Mouse (Mus musculus): ENCODE measurements around the gene Rftn1.

The Rftn1 gene

GRCm38 (mm10) chr17:50201828-50202445 is 11.5 kb upstream of the Rftn1 start:
- DNase-seq (ENCODE audit: low read depth, low spot score) = peak; percentile 40

- DNase-seq (ENCODE audit: low read depth, low spot score) = no peak
Observed at GRCm38 (mm10) chr17:50199075-50199850, 8.8 kb upstream of the Rftn1 start.

DNA sequence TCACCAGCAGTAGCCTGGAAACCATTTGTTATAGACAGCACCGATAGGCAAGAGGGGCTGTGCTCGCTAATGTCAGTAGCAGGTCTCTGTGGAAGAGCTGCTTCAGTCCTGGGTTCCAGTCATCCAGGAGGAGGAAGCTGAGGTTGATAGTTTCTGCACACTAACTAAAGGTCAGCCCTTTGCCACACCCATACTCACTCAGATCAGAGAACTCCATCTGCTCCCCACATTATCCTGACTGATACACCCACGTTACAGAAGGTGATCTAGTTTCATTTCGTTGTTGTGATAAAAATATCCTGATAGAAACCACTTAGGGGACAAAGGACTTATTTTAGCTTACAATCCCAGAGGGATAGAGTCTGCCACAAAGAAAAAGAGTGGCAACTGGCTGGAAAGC is 7.1 kb upstream of the Rftn1 start:
- no peak for DNase-seq (ENCODE audit: low read depth, low spot score)

DNA sequence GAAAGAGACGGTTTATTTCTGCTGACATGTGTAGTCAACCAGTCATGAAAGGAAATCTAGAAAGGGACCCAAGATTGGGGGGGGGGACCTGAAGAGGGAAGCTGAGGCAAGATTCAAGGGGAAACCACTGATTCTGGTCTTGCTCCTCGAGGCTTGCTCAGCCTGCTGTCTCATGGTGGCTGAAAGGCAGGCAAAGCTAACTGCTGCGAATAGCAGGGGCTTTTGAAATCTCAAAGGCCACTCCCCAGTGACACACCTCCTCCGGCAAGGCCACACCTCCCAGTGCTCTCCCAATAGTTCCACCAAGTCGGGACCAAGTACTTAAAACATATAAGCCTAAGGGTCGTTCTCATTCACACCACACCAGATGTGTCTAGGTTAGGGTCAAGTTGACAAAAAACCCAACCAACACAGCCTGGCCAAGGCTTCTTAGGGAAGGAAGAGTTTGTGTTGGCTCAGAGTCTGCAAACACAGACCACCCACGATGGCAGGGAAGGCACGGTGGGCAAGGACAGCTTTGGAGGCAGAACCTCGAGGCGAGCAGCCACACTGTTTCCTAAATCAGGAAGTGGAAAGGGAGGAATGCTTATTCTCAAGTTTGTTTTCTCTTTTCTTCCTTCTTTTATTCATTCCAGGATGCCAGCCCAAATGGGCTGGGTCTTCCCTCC is 5.7 kb upstream of the Rftn1 start:
- no peak for DNase-seq (ENCODE audit: low read depth, low spot score)

- no peak for DNase-seq (ENCODE audit: low read depth, low spot score)
Observed at GRCm38 (mm10) chr17:50195399-50195798, 4.9 kb upstream of the Rftn1 start.

DNA sequence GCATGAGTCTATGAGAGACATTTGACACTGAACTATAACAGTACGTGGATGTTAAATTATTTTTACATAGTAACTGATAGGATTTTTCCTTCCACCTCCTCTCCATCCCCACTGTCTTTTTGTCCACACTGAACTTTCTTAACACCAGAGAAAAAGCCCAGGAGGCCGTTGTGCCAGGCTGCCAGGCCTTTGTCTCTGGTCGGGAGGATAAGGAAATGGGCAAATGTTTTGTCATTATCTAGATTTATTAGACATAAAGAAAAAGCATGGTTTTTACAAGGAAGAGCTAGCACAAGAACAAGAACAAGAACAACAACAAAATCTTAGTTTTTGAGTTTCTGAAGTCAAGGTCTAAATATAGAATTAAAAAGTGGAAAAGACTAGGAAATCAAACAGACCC is 4.1 kb upstream of the Rftn1 start:
- DNase-seq (ENCODE audit: low read depth, low spot score) = no peak

DNA sequence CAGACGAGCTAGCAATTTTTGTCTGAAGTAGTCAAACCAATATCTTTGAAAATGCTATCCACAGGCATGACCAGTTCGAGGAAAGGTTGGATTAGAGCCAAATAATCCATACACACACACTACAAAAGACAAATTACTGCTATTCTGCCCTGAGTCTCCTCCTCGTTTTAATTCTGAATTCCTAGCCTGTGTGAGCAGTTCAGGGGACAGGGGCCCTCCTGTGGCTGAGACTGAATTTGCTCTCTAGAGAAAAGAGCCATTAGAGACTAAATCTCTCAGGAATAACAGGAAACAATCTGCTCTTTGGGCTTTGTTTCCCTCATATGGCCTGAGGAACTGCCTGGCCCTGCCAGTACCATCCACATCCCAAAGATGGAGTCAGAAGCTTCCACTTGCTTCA is 3.2 kb upstream of the Rftn1 start:
- DNase-seq (ENCODE audit: low read depth, low spot score) = no peak

GRCm38 (mm10) chr17:50192376-50192940 is 2.0 kb upstream of the Rftn1 start:
- DNase-seq (ENCODE audit: low read depth, low spot score) = no peak

- no peak for DNase-seq (ENCODE audit: low read depth, low spot score)
Observed at GRCm38 (mm10) chr17:50191318-50191957, 964 bp upstream of the Rftn1 start.

GRCm38 (mm10) chr17:50189381-50190012 is 977 bp downstream of the Rftn1 start:
- peak; percentile 66 for DNase-seq (ENCODE audit: low read depth, low spot score)

- DNase-seq (ENCODE audit: low read depth, low spot score) = no peak
Observed at GRCm38 (mm10) chr17:50188662-50189345, 1.7 kb downstream of the Rftn1 start.

- no peak for DNase-seq (ENCODE audit: low read depth, low spot score)
Observed at GRCm38 (mm10) chr17:50185616-50186015, 4.9 kb downstream of the Rftn1 start.

DNA sequence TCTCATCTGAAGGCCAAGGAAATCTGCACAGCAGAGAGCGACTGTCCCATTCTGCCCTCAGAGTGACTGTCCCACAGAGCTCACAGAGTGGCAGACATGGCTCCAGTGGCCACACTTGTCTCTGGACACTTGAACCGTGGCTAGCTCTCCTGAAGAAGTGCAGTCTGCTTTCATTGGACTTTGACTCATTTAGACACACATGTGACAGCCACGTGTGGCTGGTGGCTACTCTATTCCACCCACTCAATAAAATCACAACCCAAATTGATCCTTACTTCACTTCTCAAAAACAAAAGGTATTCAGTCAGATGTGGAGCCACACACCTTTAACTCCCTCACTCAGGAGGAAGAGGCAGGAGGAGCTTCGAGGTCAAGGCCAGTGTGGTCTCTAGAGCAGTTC is 5.4 kb downstream of the Rftn1 start:
- no peak for DNase-seq (ENCODE audit: low read depth, low spot score)

DNA sequence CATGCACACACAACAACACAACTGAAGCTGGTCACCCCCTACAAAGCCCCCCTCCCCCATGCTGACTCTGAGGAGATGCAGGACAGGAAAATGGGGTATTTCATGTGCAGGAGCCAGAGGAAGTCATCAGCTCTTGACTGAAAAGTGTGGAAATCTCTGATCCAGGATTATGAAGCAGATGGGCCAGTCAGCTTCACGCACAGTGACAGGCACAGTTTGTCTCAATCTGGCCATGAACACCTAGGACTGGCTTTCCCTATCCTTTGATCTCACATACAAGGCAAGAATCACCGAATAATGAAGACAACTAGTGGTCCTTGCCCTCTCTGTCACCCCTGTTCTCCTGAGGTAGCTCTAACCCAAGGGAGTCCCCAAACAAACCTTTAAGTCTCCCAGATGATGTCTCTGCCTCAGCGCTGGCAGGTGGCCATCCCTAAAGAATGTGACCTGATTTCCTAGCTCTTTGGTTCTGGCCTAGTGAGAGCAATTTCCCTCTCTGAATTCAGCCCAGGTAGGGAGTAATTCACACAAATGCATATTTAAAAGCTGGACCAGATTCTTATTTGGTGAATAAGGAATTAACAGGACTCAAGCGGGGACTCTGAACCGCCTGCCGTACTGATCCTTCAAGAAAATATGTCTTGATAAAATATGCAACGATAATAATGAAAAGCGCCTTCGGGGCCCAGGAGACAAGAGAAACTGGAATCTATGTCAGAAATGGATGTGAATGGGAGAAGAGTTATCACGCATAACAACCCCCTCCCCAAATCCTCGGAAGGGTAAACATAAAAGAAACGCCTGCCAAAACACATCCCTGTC is 6.0 kb downstream of the Rftn1 start:
- DNase-seq (ENCODE audit: low read depth, low spot score) = no peak

- DNase-seq (ENCODE audit: low read depth, low spot score) = no peak
Observed at GRCm38 (mm10) chr17:50183300-50183699, 7.2 kb downstream of the Rftn1 start.

DNA sequence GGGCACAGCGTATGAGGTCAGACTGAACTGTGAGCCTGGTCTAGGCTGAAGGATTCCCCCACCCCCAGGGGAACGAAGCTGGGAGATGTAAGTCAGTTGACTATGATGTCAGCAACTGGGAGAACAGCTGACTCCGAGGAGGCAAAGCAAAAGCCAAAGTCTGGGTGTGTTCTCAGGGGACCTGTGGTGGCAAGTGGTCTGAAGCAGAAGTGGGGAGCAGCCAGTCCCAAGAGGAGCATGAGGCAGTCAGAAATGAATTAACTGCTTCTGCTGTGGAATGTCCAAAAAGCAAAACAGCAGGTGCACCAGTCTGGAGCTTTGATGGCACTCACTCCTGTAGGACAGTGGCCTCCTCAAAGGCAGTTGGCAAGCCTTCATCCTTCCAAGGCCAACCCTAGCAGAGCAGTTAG is 7.9 kb downstream of the Rftn1 start:
- no peak for DNase-seq (ENCODE audit: low read depth, low spot score)

- DNase-seq (ENCODE audit: low read depth, low spot score) = no peak
Observed at GRCm38 (mm10) chr17:50180899-50181570, 9.4 kb downstream of the Rftn1 start.

DNA sequence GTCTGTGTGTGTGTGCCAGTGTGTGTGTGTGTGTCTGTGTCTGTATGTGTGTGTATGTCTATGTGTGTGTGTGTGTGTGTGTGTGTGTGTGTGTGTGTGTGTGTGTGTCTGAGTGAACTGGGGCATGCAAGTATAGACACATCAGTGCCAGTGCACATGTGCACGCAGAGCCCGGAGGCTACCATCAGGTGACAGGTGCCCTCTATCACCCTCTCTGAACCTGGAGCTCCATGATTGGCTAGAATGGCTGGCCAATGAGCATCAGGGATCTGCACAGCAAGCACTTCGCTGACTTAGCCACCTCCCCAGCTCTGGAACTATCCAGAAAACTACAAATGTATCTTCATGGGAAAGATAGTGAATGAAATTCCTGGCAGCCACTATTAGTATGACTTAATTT is 16.7 kb downstream of the Rftn1 start:
- no peak for DNase-seq (ENCODE audit: low read depth, low spot score)

DNA sequence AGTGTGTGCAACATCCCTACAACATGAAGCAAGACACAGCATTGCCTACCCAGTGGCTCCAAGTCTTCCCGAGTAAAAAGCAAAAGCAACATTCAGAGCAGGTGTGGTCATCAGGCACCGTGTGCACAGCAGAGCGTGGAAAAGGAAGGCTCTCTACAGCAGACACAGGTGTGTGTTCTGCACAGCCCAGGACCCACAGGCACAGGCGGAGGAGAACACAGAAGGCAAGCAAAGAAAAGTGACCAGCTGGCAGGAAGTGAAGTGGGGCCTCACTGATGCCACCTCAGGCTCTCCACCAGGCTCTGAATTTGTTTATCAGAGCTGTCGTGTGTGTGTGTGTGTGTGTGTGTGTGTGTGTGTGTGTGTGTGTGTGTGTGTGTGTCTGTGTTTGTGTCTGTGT is 17.1 kb downstream of the Rftn1 start:
- DNase-seq (ENCODE audit: low read depth, low spot score) = no peak

GRCm38 (mm10) chr17:50172795-50173194 is 17.7 kb downstream of the Rftn1 start:
- DNase-seq (ENCODE audit: low read depth, low spot score) = no peak

Measured in forelimb bud, embryonic 11.5 days (tissue).